Mouse (Mus musculus) layer of hippocampus, adult 9-10 months (tissue): ENCODE data around the gene Lrp10.

Experiments
- DNase-seq: peaks from one replicate; pipeline ENCODE4 v3.0.0; 2022; ENCODE audit warnings: low spot score

The Lrp10 gene

GRCm38 (mm10) chr14:54463959-54464292 is at the start of gene Lrp10:
Gene Lrp10 (plus strand): TSS chr14:54464137.
- DNase-seq: peak; percentile 68

GRCm38 (mm10) chr14:54415241-54416020 is 48.5 kb upstream of the Lrp10 start:
- no peak for DNase-seq

- no peak for DNase-seq
Measured at GRCm38 (mm10) chr14:54416229-54416775, 47.6 kb upstream of the Lrp10 start.

- no peak for DNase-seq
Measured at GRCm38 (mm10) chr14:54416830-54417229, 47.1 kb upstream of the Lrp10 start.

GRCm38 (mm10) chr14:54417623-54418081 is 46.3 kb upstream of the Lrp10 start, which contains the start of gene Slc7a7:
Gene Slc7a7 (minus strand): TSS chr14:54417780.
- no peak for DNase-seq

- no peak for DNase-seq
Measured at GRCm38 (mm10) chr14:54421014-54421413, 42.9 kb upstream of the Lrp10 start.

GRCm38 (mm10) chr14:54423406-54423805 is 40.5 kb upstream of the Lrp10 start:
- no peak for DNase-seq

GRCm38 (mm10) chr14:54424634-54425033 is 39.3 kb upstream of the Lrp10 start:
- DNase-seq: no peak

GRCm38 (mm10) chr14:54425540-54425939 is 38.4 kb upstream of the Lrp10 start:
- DNase-seq: no peak

GRCm38 (mm10) chr14:54426003-54426688 is 37.8 kb upstream of the Lrp10 start:
- DNase-seq: no peak

GRCm38 (mm10) chr14:54426689-54427398 is 37.1 kb upstream of the Lrp10 start, which contains the start of gene Mrpl52:
Gene Mrpl52 (plus strand): TSS chr14:54426909.
- peak; percentile 76 for DNase-seq

GRCm38 (mm10) chr14:54427696-54428095 is 36.2 kb upstream of the Lrp10 start:
- no peak for DNase-seq

- no peak for DNase-seq
Measured at GRCm38 (mm10) chr14:54428421-54428820, 35.5 kb upstream of the Lrp10 start.

- DNase-seq: no peak
Measured at GRCm38 (mm10) chr14:54429332-54430093, 34.4 kb upstream of the Lrp10 start.

- no peak for DNase-seq
Measured at GRCm38 (mm10) chr14:54430406-54431145, 33.4 kb upstream of the Lrp10 start.

GRCm38 (mm10) chr14:54431334-54432077 is 32.4 kb upstream of the Lrp10 start, which contains the start of gene Mmp14:
Gene Mmp14 (plus strand): TSS chr14:54431612.
- DNase-seq: no peak

GRCm38 (mm10) chr14:54432078-54432836 is 31.7 kb upstream of the Lrp10 start:
- DNase-seq: no peak

GRCm38 (mm10) chr14:54432837-54433830 is 30.8 kb upstream of the Lrp10 start:
- DNase-seq: peak; percentile 37
